Mouse (Mus musculus) thymus, adult 2 months (tissue): Measurements from ENCODE around the gene Ssr1. TPM values are rescaled to one million over a fixed set of nuclear protein-coding genes. Genes with fewer than 3 reads are reported as not detected.

ENCODE experiments used
- DNase-seq: peaks from one replicate; pipeline ENCODE4 v3.0.0; 2021
- H3K27ac ChIP-seq: fragments of 200-500 bp; 2 replicates; pipeline ENCODE4 v1.5.1; 2012; ENCODE audit warnings: low read length, control low read depth; ENCODE audit not compliant: control insufficient read depth, insufficient read depth
- H3K27me3 ChIP-seq: fragments of 200-500 bp; 2 replicates; pipeline ENCODE4 v1.6.1; 2012; ENCODE audit warnings: mild to moderate bottlenecking, low read length, moderate library complexity, mixed read lengths; ENCODE audit not compliant: control insufficient read depth, insufficient read depth
- H3K36me3 ChIP-seq: fragments of 200-500 bp; 2 replicates; pipeline ENCODE4 v1.6.1; 2012; ENCODE audit warnings: mild to moderate bottlenecking, low read length, moderate library complexity; ENCODE audit not compliant: control insufficient read depth, insufficient read depth
- H3K4me1 ChIP-seq: fragments of 200-500 bp; replicated peaks from 2 replicates; pipeline ENCODE4 v1.6.1; 2012; ENCODE audit warnings: low read length; ENCODE audit not compliant: control insufficient read depth, insufficient read depth
- H3K4me3 ChIP-seq: fragments of 200-500 bp; 2 replicates; pipeline ENCODE4 v1.5.1; 2012; ENCODE audit warnings: mild to moderate bottlenecking, low read length, control low read depth, moderate library complexity; ENCODE audit not compliant: control insufficient read depth, insufficient read depth
- CTCF ChIP-seq: fragments of 200-500 bp; IDR thresholded peaks from 2 replicates; pipeline ENCODE4 v1.5.1; 2012; ENCODE audit warnings: mild to moderate bottlenecking, control low read depth, low read length, moderate library complexity, borderline replicate concordance; ENCODE audit not compliant: control insufficient read depth, poor library complexity, insufficient read depth; ENCODE audit errors: extremely low read depth
- POLR2A ChIP-seq: fragments of 200-500 bp; IDR thresholded peaks from 2 replicates; pipeline ENCODE4 v1.6.1; 2012; ENCODE audit warnings: mild to moderate bottlenecking, low read length, control low read depth, moderate library complexity; ENCODE audit not compliant: control insufficient read depth, poor library complexity, insufficient read depth; ENCODE audit errors: extremely low read depth
- WGBS: fragments of 180-500 bp; shearing (Covaris S2); methylation state at CpG from one replicate; pipeline ENCODE4 v1.1.7; 2018; 5-methylcytosine and 5-hydroxymethylcytosine counted together
- polyA plus RNA-seq: library from polyadenylated mRNA; depleted of rRNA; stranded (reverse); fragments of >200 nt; gene quantifications from 2 replicates; pipeline ENCODE4 v1.2.3, GENCODE M21; 2012; rRNA removed

The Ssr1 gene
- 6.6 and 7.2 TPM in 2 replicates for polyA plus RNA-seq

DNA sequence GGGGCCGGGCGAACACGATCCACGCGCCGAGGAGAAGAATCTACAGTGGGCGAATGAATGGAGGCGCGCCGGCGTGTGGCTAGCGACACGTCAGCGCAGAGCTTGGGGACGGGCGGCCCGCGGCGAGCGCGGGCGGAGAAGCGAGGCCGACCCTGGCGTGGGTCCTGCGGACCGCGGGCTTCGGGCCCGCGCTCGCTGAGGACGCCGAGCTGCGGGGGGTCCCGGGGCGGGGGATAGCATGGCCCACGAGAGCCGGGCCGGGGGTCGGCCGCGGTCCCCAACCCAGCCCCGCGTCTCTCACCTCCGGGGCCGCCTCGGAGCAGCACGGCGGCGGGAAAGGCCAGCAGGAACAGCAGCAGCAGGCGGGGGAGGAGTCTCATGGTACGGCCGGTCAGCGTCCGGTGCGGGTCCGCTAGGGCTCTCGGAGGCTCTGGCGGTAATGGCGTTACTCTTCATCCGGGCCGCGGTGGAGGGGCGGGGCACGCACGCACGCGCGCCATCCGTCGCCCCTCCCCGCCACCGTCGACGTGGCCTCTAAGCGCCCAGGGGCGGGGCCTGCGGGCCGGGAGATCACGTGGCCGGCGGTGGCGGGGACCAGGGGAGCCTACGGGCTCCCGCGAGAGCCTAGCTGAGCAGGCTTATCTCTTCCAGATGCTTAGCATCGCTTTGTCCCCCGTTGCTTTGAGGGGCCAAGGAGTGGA, at the start of gene Ssr1:
TSS of gene Ssr1 (minus strand) at position 514 of the 701 bp plus-strand sequence.
- TF ChIP-seq CTCF: peak; percentile 45; the same call in 1 of the 2 replicates
- TF ChIP-seq POLR2A: peak; percentile 66
- Histone ChIP-seq H3K4me3 (peak within 1 kb of the TSS; percentile 80), H3K27me3 (no peaks in the 10 kb centered on the region), H3K4me1 (peaks cover 3% of the 10 kb centered on the region), H3K36me3 (peaks cover 10% of the 10 kb centered on the region), H3K27ac (no peak within 1 kb of the TSS)
- WGBS: under 1% methylated on average over 86 of the region's 89 CpGs
- peak; percentile 97 for DNase-seq

DNA sequence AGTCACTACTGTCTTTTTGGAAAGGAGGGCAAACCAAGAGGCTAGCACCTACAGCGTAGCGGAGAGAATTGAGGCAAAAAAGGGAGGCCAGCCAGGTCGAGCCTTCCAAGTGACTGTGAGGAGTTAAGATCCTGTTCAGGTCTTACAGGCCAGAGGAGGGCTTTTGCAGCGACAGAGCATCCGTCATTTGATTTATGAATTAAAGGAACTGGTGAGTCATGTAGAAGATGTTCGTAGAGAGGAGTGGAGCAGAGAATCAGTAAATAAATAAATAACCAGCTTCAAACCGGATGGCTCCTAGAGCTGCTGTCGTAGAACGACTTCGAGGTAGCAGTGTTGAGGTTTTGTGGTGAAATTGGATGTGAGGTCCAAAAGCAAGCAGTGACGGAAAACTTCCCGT, 43.8 kb upstream of the Ssr1 start:
- no peak for DNase-seq
- TF ChIP-seq POLR2A (no peak), CTCF (no peak)
- Histone ChIP-seq H3K27me3 (no peaks in the 10 kb centered on the region), H3K27ac (peak overlapping the region; percentile 40; the same call in 1 of the 2 replicates), H3K4me3 (peak overlapping the region; percentile 60), H3K4me1 (peaks cover 11% of the 10 kb centered on the region), H3K36me3 (peaks cover 26% of the 10 kb centered on the region)
- 2% methylated on average over 12 of the region's 12 CpGs for WGBS

DNA sequence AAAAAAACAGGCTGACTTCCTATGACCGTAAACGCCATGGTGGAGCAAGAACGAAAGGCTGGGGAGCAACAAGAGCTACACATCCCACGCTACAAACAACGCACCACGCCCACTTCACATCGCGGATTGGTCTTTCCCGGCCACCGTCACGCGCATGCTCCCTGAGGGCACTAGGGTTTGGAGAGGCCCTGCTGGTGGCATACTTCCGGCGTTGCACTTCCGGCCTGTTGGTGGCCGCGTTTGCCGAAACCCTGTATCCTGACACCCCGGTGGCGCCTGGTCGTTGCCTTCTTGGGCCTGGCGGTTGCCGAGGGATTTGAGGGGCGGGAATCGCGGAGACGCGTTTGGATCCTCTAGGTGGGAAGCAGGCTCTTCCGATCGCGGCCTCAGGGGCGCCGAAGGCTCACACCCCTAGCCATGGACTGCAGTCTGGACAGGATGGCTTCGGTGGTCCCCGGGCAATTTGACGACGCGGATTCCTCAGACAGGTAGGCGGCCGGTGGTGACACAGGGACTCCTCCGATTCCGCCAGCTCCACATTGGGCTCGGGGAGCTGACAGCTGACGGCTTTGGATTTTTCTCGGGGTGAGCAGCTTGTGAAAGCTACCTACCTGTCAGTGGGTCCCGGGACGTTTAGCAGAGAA, 43.1 kb upstream of the Ssr1 start, which contains the start of gene Cage1:
TSS of gene Cage1 (minus strand) at position 26 of the 644 bp plus-strand sequence.
- no peaks in the 10 kb centered on the region for H3K27me3 ChIP-seq
- H3K4me1 ChIP-seq: peaks cover 11% of the 10 kb centered on the region
- TF ChIP-seq CTCF (0 out of 2 replicates have a peak, but pooled peaks have one; percentile 1), POLR2A (peak; percentile 65)
- peak within 1 kb of the TSS; percentile 40; the same call in 1 of the 2 replicates for H3K27ac ChIP-seq
- peak; percentile 98 for DNase-seq
- peaks cover 20% of the 10 kb centered on the region for H3K36me3 ChIP-seq
- H3K4me3 ChIP-seq: peak within 1 kb of the TSS; percentile 60
- WGBS: under 1% methylated on average over 47 of the region's 47 CpGs

DNA sequence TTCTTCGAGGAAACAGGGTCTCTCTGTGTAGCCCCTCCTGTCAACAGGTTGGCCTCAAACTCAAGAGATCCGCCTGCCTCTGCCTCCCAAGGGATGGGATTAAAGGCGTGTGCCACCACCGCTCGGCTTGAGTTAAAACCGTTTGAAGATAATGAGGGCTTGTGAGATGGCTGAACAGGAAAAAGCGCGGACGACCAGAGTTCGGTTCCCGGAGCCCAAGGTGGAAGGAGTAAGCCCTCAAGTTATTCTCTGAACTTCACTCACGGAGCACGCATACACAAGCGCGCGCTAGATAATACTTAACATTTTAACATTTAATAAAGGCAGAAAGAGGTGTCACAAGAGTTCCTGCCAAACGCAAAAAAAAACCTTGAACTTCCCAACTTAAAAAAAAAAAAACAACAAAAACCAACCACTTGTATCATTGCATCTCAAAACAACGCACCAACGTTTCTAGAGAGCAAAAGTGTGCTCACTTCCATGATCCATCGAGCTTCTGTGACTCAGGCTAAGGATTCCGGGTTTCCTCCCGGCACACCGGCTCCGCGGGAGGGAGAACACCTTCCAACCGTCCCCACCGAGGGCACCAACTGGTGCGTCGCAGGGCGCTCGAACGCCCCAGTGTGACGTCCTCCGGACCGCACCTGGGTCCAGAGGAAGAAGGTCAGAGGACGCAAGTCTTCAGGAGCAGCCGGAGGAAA, 42.5 kb upstream of the Ssr1 start, which contains the start of gene Riok1:
TSS of gene Riok1 (plus strand) at position 653 of the 701 bp plus-strand sequence.
- peaks cover 11% of the 10 kb centered on the region for H3K4me1 ChIP-seq
- 5% methylated on average over 37 of the region's 37 CpGs for WGBS
- peak within 1 kb of the TSS; percentile 40; the same call in 1 of the 2 replicates for H3K27ac ChIP-seq
- H3K36me3 ChIP-seq: peaks cover 14% of the 10 kb centered on the region
- H3K4me3 ChIP-seq: peak within 1 kb of the TSS; percentile 60
- no peaks in the 10 kb centered on the region for H3K27me3 ChIP-seq
- DNase-seq: peak; percentile 9
- TF ChIP-seq POLR2A (no peak), CTCF (0 out of 2 replicates have a peak, but pooled peaks have one; percentile 11)

DNA sequence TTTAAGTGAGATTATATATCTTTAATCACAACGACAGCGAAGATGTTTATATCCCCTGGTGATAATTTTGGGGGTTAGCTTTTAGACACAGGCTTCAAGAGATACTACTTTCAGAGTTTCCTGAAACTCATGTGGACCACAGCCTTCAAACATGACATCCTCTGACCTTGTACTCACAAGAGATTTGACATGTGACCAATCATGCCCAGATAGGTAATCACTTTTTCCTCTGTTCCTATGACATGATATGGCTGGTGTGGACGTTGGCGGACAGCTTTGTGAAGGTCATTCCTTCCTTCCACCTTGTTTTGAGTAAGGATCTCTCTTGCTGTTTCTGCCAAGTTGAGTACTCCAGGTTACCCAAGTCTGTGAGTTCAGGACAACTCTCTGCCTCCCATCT, 34.4 kb upstream of the Ssr1 start:
- no peaks in the 10 kb centered on the region for H3K27me3 ChIP-seq
- no peaks in the 10 kb centered on the region for H3K36me3 ChIP-seq
- no peak for DNase-seq
- H3K4me1 ChIP-seq: no peaks in the 10 kb centered on the region
- WGBS: 68% methylated on average over 4 of the region's 4 CpGs
- TF ChIP-seq CTCF (no peak), POLR2A (no peak)
- H3K4me3 ChIP-seq: no peak overlapping the region
- no peak overlapping the region for H3K27ac ChIP-seq
